Mouse (Mus musculus) limb, embryonic 14.5 days (tissue): ENCODE measurements around the gene Arhgap9. TPM values are rescaled to one million over a fixed set of nuclear protein-coding genes. Genes with fewer than 3 reads are reported as not detected.

ENCODE experiments used
- ATAC-seq: fragments of 200-750 bp; cut with Nextera tagmentation; 2 replicates; pipeline ENCODE4 v1.8.0; 2017; ENCODE audit warnings: low read depth, moderate number of reproducible peaks, moderate TSS enrichment; ENCODE audit not compliant: low FRiP score
- DNase-seq: peaks from one replicate; pipeline ENCODE4 v3.0.0-alpha.2; 2015; ENCODE audit warnings: low spot score
- H3K27ac ChIP-seq: fragments of 300-500 bp; sonication (generic); replicated peaks from 2 replicates; pipeline ENCODE4 v1.5.1; 2014; ENCODE audit warnings: low read depth, mild to moderate bottlenecking, low read length, moderate library complexity, mixed read lengths
- H3K27me3 ChIP-seq: fragments of 300-500 bp; sonication (generic); 2 replicates; pipeline ENCODE4 v1.6.1; 2014; ENCODE audit warnings: low read length, mixed read lengths; ENCODE audit not compliant: control insufficient read depth, insufficient read depth
- H3K36me3 ChIP-seq: fragments of 300-500 bp; sonication (generic); 2 replicates; pipeline ENCODE4 v1.6.1; 2014; ENCODE audit warnings: mild to moderate bottlenecking, low read length, moderate library complexity, mixed read lengths; ENCODE audit not compliant: control insufficient read depth, insufficient read depth
- H3K4me1 ChIP-seq: fragments of 300-500 bp; sonication (generic); 2 replicates; pipeline ENCODE4 v1.6.1; 2014; ENCODE audit warnings: antibody characterized with exemption, low read length, mixed read lengths; ENCODE audit not compliant: control insufficient read depth, insufficient read depth
- H3K4me2 ChIP-seq: fragments of 300-500 bp; sonication (generic); replicated peaks from 2 replicates; pipeline ENCODE4 v1.6.1; 2014; ENCODE audit warnings: low read depth, mild to moderate bottlenecking, low read length, moderate library complexity; ENCODE audit not compliant: severe bottlenecking
- H3K4me3 ChIP-seq: fragments of 300-500 bp; sonication (generic); replicated peaks from 2 replicates; pipeline ENCODE4 v1.5.1; 2014; ENCODE audit warnings: low read length
- H3K9ac ChIP-seq: fragments of 300-500 bp; sonication (generic); 2 replicates; pipeline ENCODE4 v1.6.1; 2014; ENCODE audit warnings: mild to moderate bottlenecking, low read depth, low read length, moderate library complexity; ENCODE audit not compliant: severe bottlenecking
- H3K9me3 ChIP-seq: fragments of 300-500 bp; sonication (generic); 2 replicates; pipeline ENCODE4 v1.6.1; 2016; ENCODE audit warnings: low read length; ENCODE audit not compliant: control insufficient read depth
- POLR2A ChIP-seq: fragments of 200-500 bp; IDR thresholded peaks from 2 replicates; pipeline ENCODE4 v1.8.0; 2012; ENCODE audit warnings: inconsistent platforms, mild to moderate bottlenecking, moderate library complexity, borderline replicate concordance; ENCODE audit not compliant: insufficient read depth, insufficient read length; ENCODE audit errors: extremely low read depth
- WGBS: fragments of 180-500 bp; shearing (Covaris S2); extraction: QIAGEN DNeasy Blood & Tissue Kit; methylation state at CpG from one replicate; pipeline ENCODE4 v1.1.7; 2014; 5-methylcytosine and 5-hydroxymethylcytosine counted together
- polyA plus RNA-seq, 2 experiments: library from polyadenylated mRNA; depleted of rRNA in 1 of 2; stranded (reverse) in 1 of 2; unstranded in 1 of 2; fragments of >200 nt; fragmentation: Nextera tagmentation in 1 of 2; extraction: Ambion mirVana in 1 of 2; gene quantifications; 2 replicates each; pipeline versions ENCODE4 v1.2.1 to v1.2.3; 2012 to 2014

Arhgap9 gene
- polyA plus RNA-seq, 2 experiments, result 5.5 to 5.6 TPM

DNA sequence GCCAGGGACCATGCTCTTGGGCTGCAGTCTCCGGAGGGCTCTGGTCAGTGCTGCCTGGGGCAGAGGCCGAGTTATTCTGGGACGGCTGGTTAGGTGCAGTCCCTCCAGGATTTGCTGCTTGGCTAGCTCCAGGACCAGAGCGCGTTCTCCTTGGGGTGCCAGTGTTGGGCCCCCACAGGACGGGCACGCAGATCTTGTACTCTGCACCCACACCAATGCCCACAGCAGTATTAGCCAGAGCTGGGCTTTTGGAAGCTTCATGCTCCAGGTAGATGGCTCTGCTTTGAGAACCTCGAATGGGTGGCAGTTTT lies 29.5 kb downstream of the Arhgap9 start:
- Histone ChIP-seq H3K9ac (peak overlapping the region; percentile 22), H3K27ac (no peak overlapping the region), H3K9me3 (no peaks in the 10 kb centered on the region), H3K36me3 (no peaks in the 10 kb centered on the region), H3K4me1 (0 out of 2 replicates have a peak, but pooled peaks cover 6% of the 10 kb centered on the region), H3K4me3 (no peak overlapping the region), H3K27me3 (no peaks in the 10 kb centered on the region), H3K4me2 (peak overlapping the region; percentile 51)
- no peak for TF ChIP-seq POLR2A
- WGBS, result 75% methylated on average over 8 of the region's 8 CpGs
- no peak for DNase-seq
- ATAC-seq, result no peak

DNA sequence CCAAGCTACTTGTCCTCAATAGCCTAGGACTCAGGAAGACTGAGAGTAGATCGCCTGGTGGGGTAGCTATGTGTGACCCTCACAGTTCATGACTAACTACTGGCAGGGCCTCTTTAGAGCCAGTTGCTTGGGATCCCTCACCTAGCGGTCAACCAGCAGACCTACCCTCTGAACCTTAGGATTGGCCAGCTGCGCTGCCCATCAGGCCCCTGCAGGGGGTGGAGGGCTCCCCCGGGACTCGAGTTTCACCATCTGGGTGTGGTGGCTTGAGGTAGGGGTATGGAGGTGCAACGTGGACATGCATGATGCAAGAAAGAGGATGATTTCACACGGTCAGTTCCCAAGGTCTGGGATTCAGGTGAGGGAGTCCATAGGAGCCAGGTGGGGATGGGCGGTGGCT lies 30.0 kb downstream of the Arhgap9 start:
- 64% methylated on average over 8 of the region's 8 CpGs for WGBS
- TF ChIP-seq POLR2A, result no peak
- Histone ChIP-seq H3K36me3 (no peaks in the 10 kb centered on the region), H3K9ac (no peak overlapping the region), H3K27ac (no peak overlapping the region), H3K9me3 (no peaks in the 10 kb centered on the region), H3K4me1 (0 out of 2 replicates have a peak, but pooled peaks cover 6% of the 10 kb centered on the region), H3K27me3 (no peaks in the 10 kb centered on the region), H3K4me2 (no peak overlapping the region), H3K4me3 (no peak overlapping the region)
- ATAC-seq (no peak), DNase-seq (no peak)

- Histone ChIP-seq H3K4me3 (no peak overlapping the region), H3K4me1 (0 out of 2 replicates have a peak, but pooled peaks cover 6% of the 10 kb centered on the region), H3K4me2 (no peak overlapping the region), H3K27ac (no peak overlapping the region), H3K9me3 (no peaks in the 10 kb centered on the region), H3K27me3 (no peaks in the 10 kb centered on the region), H3K36me3 (no peaks in the 10 kb centered on the region), H3K9ac (no peak overlapping the region)
- 60% methylated on average over 9 of the region's 9 CpGs for WGBS
- TF ChIP-seq POLR2A, result no peak
- ATAC-seq (no peak), DNase-seq (no peak)
Observed at GRCm38 (mm10) chr10:127352187-127352586, 30.4 kb downstream of the Arhgap9 start.

GRCm38 (mm10) chr10:127352766-127353165 lies 31.0 kb downstream of the Arhgap9 start:
- Histone ChIP-seq H3K9me3 (no peaks in the 10 kb centered on the region), H3K27me3 (no peaks in the 10 kb centered on the region), H3K4me3 (no peak overlapping the region), H3K9ac (no peak overlapping the region), H3K36me3 (no peaks in the 10 kb centered on the region), H3K27ac (no peak overlapping the region), H3K4me1 (0 out of 2 replicates have a peak, but pooled peaks cover 6% of the 10 kb centered on the region), H3K4me2 (no peak overlapping the region)
- DNase-seq (no peak), ATAC-seq (no peak)
- 88% methylated on average over 11 of the region's 11 CpGs for WGBS
- no peak for TF ChIP-seq POLR2A

GRCm38 (mm10) chr10:127353909-127354895 lies 32.4 kb downstream of the Arhgap9 start, which contains the start of gene Inhbe:
Gene Inhbe, minus strand, starts transcription at chr10:127354411.
- Histone ChIP-seq H3K4me2 (no peak within 1 kb of the TSS), H3K4me3 (no peak within 1 kb of the TSS), H3K9ac (no peak within 1 kb of the TSS), H3K27ac (no peak within 1 kb of the TSS), H3K36me3 (no peaks in the 10 kb centered on the region), H3K9me3 (no peaks in the 10 kb centered on the region), H3K4me1 (0 out of 2 replicates have a peak, but pooled peaks cover 6% of the 10 kb centered on the region), H3K27me3 (no peaks in the 10 kb centered on the region)
- 83% methylated on average over 18 of the region's 18 CpGs for WGBS
- DNase-seq (no peak), ATAC-seq (no peak)
- no peak for TF ChIP-seq POLR2A
